Mouse (Mus musculus) cerebellum, postnatal 10 days (tissue): ENCODE data around the gene B3gnt6.

Experiments used
- DNase-seq, 2 experiments: peaks; one replicate each; pipeline ENCODE4 v3.0.0; 2021; ENCODE audit warnings: mixed read lengths in 2 of 2

B3gnt6 gene

GRCm38 (mm10) chr7:98147766-98148165 is 51.5 kb downstream of the B3gnt6 start:
- peak; percentile 56 to 65 for DNase-seq

- DNase-seq: no peak
These were observed 52.8 kb downstream of the B3gnt6 start for GRCm38 (mm10) chr7:98146447-98146845.

GRCm38 (mm10) chr7:98145842-98146446 is 53.3 kb downstream of the B3gnt6 start:
- peak; percentile 70 to 71 for DNase-seq

GRCm38 (mm10) chr7:98145402-98145801 is 53.9 kb downstream of the B3gnt6 start, which contains the start of gene Omp:
Omp (minus strand) TSS chr7:98145502.
- no peak for DNase-seq

GRCm38 (mm10) chr7:98142648-98143047 is 56.6 kb downstream of the B3gnt6 start:
- DNase-seq: no peak
